Mouse (Mus musculus) lung, embryonic 15.5 days (tissue): ENCODE results near the gene Ush2a. TPM values are rescaled to one million over a fixed set of nuclear protein-coding genes. Genes with fewer than 3 reads are reported as not detected.
A peak's percentile ranks its signal among the peaks of the same experiment; 100 is the strongest.

Experiments
- ATAC-seq: fragments of 200-750 bp; cut with Nextera tagmentation; 2 replicates; pipeline ENCODE4 v1.8.0; 2017; ENCODE audit warnings: moderate number of reproducible peaks, borderline replicate concordance; ENCODE audit not compliant: low FRiP score, low TSS enrichment; ENCODE audit errors: extremely low read depth
- H3K27ac ChIP-seq: fragments of 300-500 bp; sonication (generic); 2 replicates; pipeline ENCODE4 v1.5.1; 2015; ENCODE audit warnings: moderate library complexity, mild to moderate bottlenecking, inconsistent platforms
- H3K27me3 ChIP-seq: fragments of 300-500 bp; sonication (generic); 2 replicates; pipeline ENCODE4 v1.6.1; 2015; ENCODE audit warnings: inconsistent platforms
- H3K36me3 ChIP-seq: fragments of 300-500 bp; sonication (generic); 2 replicates; pipeline ENCODE4 v1.6.1; 2015; ENCODE audit warnings: inconsistent platforms
- H3K4me1 ChIP-seq: fragments of 300-500 bp; sonication (generic); 2 replicates; pipeline ENCODE4 v1.6.1; 2015; ENCODE audit warnings: inconsistent platforms
- H3K4me2 ChIP-seq: fragments of 300-500 bp; sonication (generic); 2 replicates; pipeline ENCODE4 v1.6.1; 2015; ENCODE audit warnings: inconsistent platforms, mild to moderate bottlenecking, moderate library complexity
- H3K4me3 ChIP-seq: fragments of 300-500 bp; sonication (generic); 2 replicates; pipeline ENCODE4 v1.5.1; 2015; ENCODE audit warnings: mild to moderate bottlenecking, inconsistent platforms
- H3K9ac ChIP-seq: fragments of 300-500 bp; sonication (generic); 2 replicates; pipeline ENCODE4 v1.6.1; 2015; ENCODE audit warnings: inconsistent platforms
- H3K9me3 ChIP-seq: fragments of 300-500 bp; sonication (generic); 2 replicates; pipeline ENCODE4 v1.6.1; 2016; ENCODE audit warnings: inconsistent platforms
- WGBS: fragments of 180-500 bp; shearing (Covaris S2); methylation state at CpG from one replicate; pipeline ENCODE4 v1.1.7; 2015; 5-methylcytosine and 5-hydroxymethylcytosine counted together
- polyA plus RNA-seq: library from polyadenylated mRNA; unstranded; fragments of >200 nt; fragmentation: Nextera tagmentation; extraction: Ambion mirVana; gene quantifications from 2 replicates; pipeline ENCODE4 v1.2.1, GENCODE M21; 2015

Gene Ush2a
- polyA plus RNA-seq, 1 experiment from 2014 or later, result 0.04 TPM

- ATAC-seq, result no peak
- H3K36me3 ChIP-seq, result no peaks in the 10 kb centered on the region
- H3K4me3 ChIP-seq, result no peak overlapping the region
- no peaks in the 10 kb centered on the region for H3K9me3 ChIP-seq
- no peak overlapping the region for H3K27ac ChIP-seq
- WGBS, result 86% methylated on average over 4 of the region's 4 CpGs
- no peak overlapping the region for H3K4me2 ChIP-seq
- no peaks in the 10 kb centered on the region for H3K27me3 ChIP-seq
- H3K4me1 ChIP-seq, result no peaks in the 10 kb centered on the region
- no peak overlapping the region for H3K9ac ChIP-seq
These were observed 145.4 kb downstream of the Ush2a start for GRCm38 (mm10) chr1:188407176-188407575.

- H3K36me3 ChIP-seq, result no peaks in the 10 kb centered on the region
- WGBS, result 53% methylated on average over 8 of the region's 8 CpGs
- H3K4me3 ChIP-seq, result no peak overlapping the region
- no peak overlapping the region for H3K27ac ChIP-seq
- ATAC-seq, result no peak
- H3K4me2 ChIP-seq, result no peak overlapping the region
- no peaks in the 10 kb centered on the region for H3K27me3 ChIP-seq
- no peak overlapping the region for H3K9ac ChIP-seq
- no peaks in the 10 kb centered on the region for H3K4me1 ChIP-seq
- no peaks in the 10 kb centered on the region for H3K9me3 ChIP-seq
These were observed 146.0 kb downstream of the Ush2a start for GRCm38 (mm10) chr1:188407613-188408386.

GRCm38 (mm10) chr1:188410547-188410946 is 148.7 kb downstream of the Ush2a start:
- no peak overlapping the region for H3K4me2 ChIP-seq

GRCm38 (mm10) chr1:188420543-188420942 is 158.7 kb downstream of the Ush2a start:
- no peak for ATAC-seq
- no peak overlapping the region for H3K4me3 ChIP-seq
- 75% methylated on average over 2 of the region's 2 CpGs for WGBS
- H3K27ac ChIP-seq, result no peak overlapping the region
- H3K4me1 ChIP-seq, result no peaks in the 10 kb centered on the region
- H3K9ac ChIP-seq, result no peak overlapping the region
- no peaks in the 10 kb centered on the region for H3K27me3 ChIP-seq
- H3K9me3 ChIP-seq, result no peaks in the 10 kb centered on the region
- no peak overlapping the region for H3K4me2 ChIP-seq
- H3K36me3 ChIP-seq, result no peaks in the 10 kb centered on the region

More at GRCm38 (mm10) chr1:188410547-188410946, 148.7 kb downstream of the Ush2a start:
- Histone ChIP-seq H3K9me3 (no peaks in the 10 kb centered on the region), H3K9ac (no peak overlapping the region), H3K27ac (no peak overlapping the region), H3K4me3 (no peak overlapping the region), H3K4me1 (no peaks in the 10 kb centered on the region), H3K36me3 (no peaks in the 10 kb centered on the region), H3K27me3 (no peaks in the 10 kb centered on the region)
- no peak for ATAC-seq
- 72% methylated on average over 3 of the region's 3 CpGs for WGBS

GRCm38 (mm10) chr1:188428172-188428571 is 166.3 kb downstream of the Ush2a start:
- ATAC-seq, result no peak
- H3K4me1 ChIP-seq, result no peaks in the 10 kb centered on the region
- H3K27ac ChIP-seq, result no peak overlapping the region
- no peaks in the 10 kb centered on the region for H3K36me3 ChIP-seq
- H3K9ac ChIP-seq, result no peak overlapping the region
- no peak overlapping the region for H3K4me3 ChIP-seq
- no peaks in the 10 kb centered on the region for H3K9me3 ChIP-seq
- WGBS, result 43% methylated on average over 6 of the region's 6 CpGs
- H3K4me2 ChIP-seq, result no peak overlapping the region
- H3K27me3 ChIP-seq, result no peaks in the 10 kb centered on the region

- ATAC-seq, result no peak
- no peaks in the 10 kb centered on the region for H3K4me1 ChIP-seq
- no peaks in the 10 kb centered on the region for H3K27me3 ChIP-seq
- WGBS, result 25% methylated on average over 3 of the region's 3 CpGs
- H3K9ac ChIP-seq, result no peak overlapping the region
- no peaks in the 10 kb centered on the region for H3K36me3 ChIP-seq
- H3K27ac ChIP-seq, result no peak overlapping the region
- no peak overlapping the region for H3K4me2 ChIP-seq
- H3K9me3 ChIP-seq, result no peaks in the 10 kb centered on the region
- no peak overlapping the region for H3K4me3 ChIP-seq
These were observed 168.9 kb downstream of the Ush2a start for GRCm38 (mm10) chr1:188430689-188431088.

- Histone ChIP-seq H3K36me3 (no peaks in the 10 kb centered on the region), H3K27me3 (no peaks in the 10 kb centered on the region), H3K4me2 (no peak overlapping the region), H3K27ac (no peak overlapping the region), H3K9me3 (no peaks in the 10 kb centered on the region), H3K9ac (no peak overlapping the region), H3K4me3 (no peak overlapping the region), H3K4me1 (no peaks in the 10 kb centered on the region)
- no peak for ATAC-seq
- WGBS, result 74% methylated on average over 5 of the region's 5 CpGs
These were observed 186.1 kb downstream of the Ush2a start for GRCm38 (mm10) chr1:188447964-188448363.

- Histone ChIP-seq H3K27ac (no peak overlapping the region), H3K4me3 (no peak overlapping the region), H3K36me3 (no peaks in the 10 kb centered on the region), H3K4me1 (no peaks in the 10 kb centered on the region), H3K27me3 (no peaks in the 10 kb centered on the region), H3K9me3 (no peaks in the 10 kb centered on the region), H3K9ac (no peak overlapping the region), H3K4me2 (no peak overlapping the region)
- ATAC-seq, result no peak
- 80% methylated on average over 13 of the region's 13 CpGs for WGBS
These were observed 194.8 kb downstream of the Ush2a start for GRCm38 (mm10) chr1:188456466-188457175.

- H3K4me2 ChIP-seq, result no peak overlapping the region
- H3K4me1 ChIP-seq, result no peaks in the 10 kb centered on the region
- no peaks in the 10 kb centered on the region for H3K36me3 ChIP-seq
- 63% methylated on average over 13 of the region's 13 CpGs for WGBS
- no peak overlapping the region for H3K4me3 ChIP-seq
- no peaks in the 10 kb centered on the region for H3K9me3 ChIP-seq
- H3K27ac ChIP-seq, result no peak overlapping the region
- H3K27me3 ChIP-seq, result no peaks in the 10 kb centered on the region
- H3K9ac ChIP-seq, result no peak overlapping the region
- ATAC-seq, result no peak
These were observed 195.6 kb downstream of the Ush2a start for GRCm38 (mm10) chr1:188457221-188458008.

GRCm38 (mm10) chr1:188461203-188461602 is 199.4 kb downstream of the Ush2a start:
- H3K36me3 ChIP-seq, result no peaks in the 10 kb centered on the region
- no peaks in the 10 kb centered on the region for H3K9me3 ChIP-seq
- ATAC-seq, result no peak
- no peak overlapping the region for H3K27ac ChIP-seq
- H3K9ac ChIP-seq, result no peak overlapping the region
- 51% methylated on average over 2 of the region's 2 CpGs for WGBS
- H3K4me1 ChIP-seq, result no peaks in the 10 kb centered on the region
- no peaks in the 10 kb centered on the region for H3K27me3 ChIP-seq
- no peak overlapping the region for H3K4me3 ChIP-seq
- no peak overlapping the region for H3K4me2 ChIP-seq

GRCm38 (mm10) chr1:188464653-188465052 is 202.8 kb downstream of the Ush2a start:
- H3K4me1 ChIP-seq, result peaks cover 8% of the 10 kb centered on the region
- H3K27ac ChIP-seq, result no peak overlapping the region
- H3K27me3 ChIP-seq, result no peaks in the 10 kb centered on the region
- H3K9me3 ChIP-seq, result no peaks in the 10 kb centered on the region
- ATAC-seq, result no peak
- no peak overlapping the region for H3K4me3 ChIP-seq
- H3K4me2 ChIP-seq, result no peak overlapping the region
- no peak overlapping the region for H3K9ac ChIP-seq
- H3K36me3 ChIP-seq, result no peaks in the 10 kb centered on the region

- WGBS, result 44% methylated on average over 10 of the region's 10 CpGs
- Histone ChIP-seq H3K4me1 (peaks cover 8% of the 10 kb centered on the region), H3K4me3 (no peak overlapping the region), H3K27me3 (no peaks in the 10 kb centered on the region), H3K9me3 (no peaks in the 10 kb centered on the region), H3K9ac (no peak overlapping the region), H3K36me3 (no peaks in the 10 kb centered on the region), H3K27ac (no peak overlapping the region), H3K4me2 (no peak overlapping the region)
- peak; percentile 84; the same call in 1 of the 2 replicates for ATAC-seq
These were observed 206.6 kb downstream of the Ush2a start for GRCm38 (mm10) chr1:188468371-188468783.
